Mouse (Mus musculus) small intestine, adult 2 months (tissue): ENCODE results near the gene Greb1. TPM values are rescaled to one million over a fixed set of nuclear protein-coding genes. Genes with fewer than 3 reads are reported as not detected.

ENCODE experiments used
- H3K27ac ChIP-seq: fragments of 200-500 bp; 2 replicates; pipeline ENCODE4 v1.5.1; 2012; ENCODE audit warnings: low read depth, low read length, control low read depth, inconsistent platforms; ENCODE audit not compliant: insufficient read depth
- H3K27me3 ChIP-seq: fragments of 200-500 bp; 2 replicates; pipeline ENCODE4 v1.6.1; 2012; ENCODE audit warnings: mild to moderate bottlenecking, moderate library complexity, low read length, inconsistent platforms; ENCODE audit not compliant: control insufficient read depth, insufficient read depth
- H3K36me3 ChIP-seq: fragments of 200-500 bp; 2 replicates; pipeline ENCODE4 v1.6.1; 2012; ENCODE audit warnings: mild to moderate bottlenecking, low read length, control low read depth, inconsistent platforms; ENCODE audit not compliant: control insufficient read depth, insufficient read depth
- H3K4me1 ChIP-seq: fragments of 200-500 bp; 2 replicates; pipeline ENCODE4 v1.6.1; 2012; ENCODE audit warnings: low read length, inconsistent platforms, mixed read lengths; ENCODE audit not compliant: control insufficient read depth, insufficient read depth, insufficient read length
- H3K4me3 ChIP-seq: fragments of 200-500 bp; 2 replicates; pipeline ENCODE4 v1.5.1; 2012; ENCODE audit warnings: low read depth, mild to moderate bottlenecking, control low read depth, inconsistent platforms, low read length, moderate library complexity
- CTCF ChIP-seq: fragments of 200-500 bp; IDR thresholded peaks from 2 replicates; pipeline ENCODE4 v1.5.1; 2012; ENCODE audit warnings: low read depth, mild to moderate bottlenecking, control low read depth, inconsistent platforms, low read length, moderate library complexity, mixed read lengths; ENCODE audit not compliant: insufficient replicate concordance, insufficient read length; ENCODE audit errors: extremely low read depth
- POLR2A ChIP-seq: fragments of 200-500 bp; IDR thresholded peaks from 2 replicates; pipeline ENCODE4 v1.6.1; 2012; ENCODE audit warnings: low read depth, mild to moderate bottlenecking, control low read depth, inconsistent platforms, low read length, moderate library complexity
- whole genome bisulfite sequencing: fragments of 180-500 bp; shearing (Covaris S2); methylation state at CpG from one replicate; pipeline ENCODE4 v1.1.7; 2018; 5-methylcytosine and 5-hydroxymethylcytosine counted together
- polyA plus RNA-seq: library from polyadenylated mRNA; depleted of rRNA; stranded (reverse); fragments of >200 nt; gene quantifications from 2 replicates; pipeline ENCODE4 v1.2.3, GENCODE M21; 2012

Gene Greb1
- polyA plus RNA-seq, 1 experiment = 3.5 TPM

- Histone ChIP-seq H3K4me3 (no peak overlapping the region), H3K27ac (no peak overlapping the region), H3K36me3 (no peaks in the 10 kb centered on the region), H3K4me1 (no peaks in the 10 kb centered on the region), H3K27me3 (no peaks in the 10 kb centered on the region)
- TF ChIP-seq POLR2A (no peak), CTCF (no peak)
- 83% methylated on average over 4 of the region's 4 CpGs for WGBS
Measured at GRCm38 (mm10) chr12:16790456-16790855, 10.2 kb downstream of the Greb1 start.

GRCm38 (mm10) chr12:16789756-16790155 lies 10.9 kb downstream of the Greb1 start:
- Histone ChIP-seq H3K27me3 (no peaks in the 10 kb centered on the region), H3K27ac (no peak overlapping the region), H3K4me3 (no peak overlapping the region), H3K4me1 (no peaks in the 10 kb centered on the region), H3K36me3 (no peaks in the 10 kb centered on the region)
- 35% methylated on average over 4 of the region's 4 CpGs for WGBS
- TF ChIP-seq POLR2A = no peak
- no peak for TF ChIP-seq CTCF

- WGBS = 61% methylated on average over 1 of the region's 1 CpGs
- no peak for TF ChIP-seq POLR2A
- TF ChIP-seq CTCF = no peak
- Histone ChIP-seq H3K27ac (no peak overlapping the region), H3K27me3 (no peaks in the 10 kb centered on the region), H3K4me3 (no peak overlapping the region), H3K36me3 (no peaks in the 10 kb centered on the region), H3K4me1 (no peaks in the 10 kb centered on the region)
Measured at GRCm38 (mm10) chr12:16789199-16789598, 11.5 kb downstream of the Greb1 start.

GRCm38 (mm10) chr12:16788600-16788999 lies 12.1 kb downstream of the Greb1 start:
- H3K27me3 ChIP-seq = no peaks in the 10 kb centered on the region
- H3K4me1 ChIP-seq = no peaks in the 10 kb centered on the region
- no peak overlapping the region for H3K4me3 ChIP-seq
- no peak overlapping the region for H3K27ac ChIP-seq
- no peak for TF ChIP-seq CTCF
- TF ChIP-seq POLR2A = no peak
- 80% methylated on average over 2 of the region's 2 CpGs for WGBS
- no peaks in the 10 kb centered on the region for H3K36me3 ChIP-seq

- Histone ChIP-seq H3K4me1 (peaks cover 2% of the 10 kb centered on the region; the same call in 1 of the 2 replicates), H3K36me3 (no peaks in the 10 kb centered on the region), H3K4me3 (no peak overlapping the region), H3K27ac (no peak overlapping the region), H3K27me3 (no peaks in the 10 kb centered on the region)
- WGBS = 40% methylated on average over 14 of the region's 14 CpGs
- TF ChIP-seq CTCF = no peak
- no peak for TF ChIP-seq POLR2A
Measured at GRCm38 (mm10) chr12:16781034-16781746, 19.5 kb downstream of the Greb1 start.

- H3K4me3 ChIP-seq = no peak overlapping the region
- 86% methylated on average over 3 of the region's 3 CpGs for WGBS
- TF ChIP-seq POLR2A (no peak), CTCF (no peak)
Measured at GRCm38 (mm10) chr12:16780320-16780719, 20.4 kb downstream of the Greb1 start.

GRCm38 (mm10) chr12:16779165-16779564 lies 21.5 kb downstream of the Greb1 start:
- peaks cover 2% of the 10 kb centered on the region; the same call in 1 of the 2 replicates for H3K4me1 ChIP-seq
- H3K4me3 ChIP-seq = no peak overlapping the region
- H3K27ac ChIP-seq = no peak overlapping the region
- TF ChIP-seq POLR2A = no peak
- TF ChIP-seq CTCF = no peak
- H3K27me3 ChIP-seq = no peaks in the 10 kb centered on the region
- WGBS = 77% methylated on average over 2 of the region's 2 CpGs
- no peaks in the 10 kb centered on the region for H3K36me3 ChIP-seq

More at GRCm38 (mm10) chr12:16780320-16780719, 20.4 kb downstream of the Greb1 start:
- Histone ChIP-seq H3K36me3 (no peaks in the 10 kb centered on the region), H3K27ac (no peak overlapping the region), H3K4me1 (peaks cover 2% of the 10 kb centered on the region; the same call in 1 of the 2 replicates), H3K27me3 (no peaks in the 10 kb centered on the region)
